Mouse (Mus musculus): Measurements from ENCODE around the gene Prickle2. TPM values are rescaled to one million over a fixed set of nuclear protein-coding genes. Genes with fewer than 3 reads are reported as not detected.

Prickle2 gene
- polyA plus RNA-seq, 1 experiment from 2014 or later: 5.0 TPM

DNA sequence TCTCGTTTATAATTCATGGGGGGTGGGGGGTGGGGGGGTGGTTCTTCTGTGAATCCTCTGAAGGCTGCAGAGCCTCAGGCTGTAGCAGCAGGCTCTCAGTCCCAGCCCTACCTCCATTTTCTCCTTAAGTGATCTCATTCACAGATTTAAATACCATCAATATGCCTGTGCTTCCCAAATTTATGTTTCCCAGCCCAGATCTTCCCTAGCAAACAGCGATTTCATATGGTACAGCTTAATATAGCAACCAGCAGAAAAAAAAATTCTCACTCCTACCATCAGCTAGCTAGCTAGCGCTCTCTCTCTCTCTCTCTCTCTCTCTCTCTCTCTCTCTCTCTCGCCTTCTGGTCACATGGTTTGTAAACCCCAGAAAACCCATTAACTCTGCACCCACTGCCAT, 42.5 kb downstream of the Prickle2 start:
- DNase-seq (ENCODE audit: low spot score) (no peak), ATAC-seq (ENCODE audit: insufficient number of reproducible peaks, low FRiP score, low TSS enrichment, low read depth) (no peak)
- H3K27me3 ChIP-seq (ENCODE audit: control insufficient read depth, insufficient read depth, low read length): no peaks in the 10 kb centered on the region
- no peaks in the 10 kb centered on the region; the same call in 1 of the 2 replicates for H3K4me1 ChIP-seq (ENCODE audit: control insufficient read depth, insufficient read depth, low read length)
- H3K9me3 ChIP-seq (ENCODE audit: control insufficient read depth, low read length): no peaks in the 10 kb centered on the region
- H3K27ac ChIP-seq (replicated peaks; ENCODE audit: low read depth, low read length): no peak overlapping the region
- H3K9ac ChIP-seq (ENCODE audit: low read length): no peak overlapping the region
- no peak overlapping the region for H3K4me2 ChIP-seq (ENCODE audit: low read depth, severe bottlenecking)
- H3K36me3 ChIP-seq (ENCODE audit: control insufficient read depth, insufficient read depth, low read length): no peaks in the 10 kb centered on the region
- H3K4me3 ChIP-seq (ENCODE audit: low read depth, low read length): no peak overlapping the region
- 63% methylated on average over 4 of the region's 4 CpGs for WGBS

- H3K4me2 ChIP-seq (ENCODE audit: low read depth, severe bottlenecking): no peak overlapping the region
- no peaks in the 10 kb centered on the region for H3K36me3 ChIP-seq (ENCODE audit: control insufficient read depth, insufficient read depth, low read length)
- no peaks in the 10 kb centered on the region for H3K4me1 ChIP-seq (ENCODE audit: control insufficient read depth, insufficient read depth, low read length)
- no peaks in the 10 kb centered on the region for H3K9me3 ChIP-seq (ENCODE audit: control insufficient read depth, low read length)
- H3K27ac ChIP-seq (replicated peaks; ENCODE audit: low read depth, low read length): no peak overlapping the region
- H3K9ac ChIP-seq (ENCODE audit: low read length): no peak overlapping the region
- WGBS: 83% methylated on average over 1 of the region's 1 CpGs
- no peaks in the 10 kb centered on the region for H3K27me3 ChIP-seq (ENCODE audit: control insufficient read depth, insufficient read depth, low read length)
- H3K4me3 ChIP-seq (ENCODE audit: low read depth, low read length): no peak overlapping the region
- DNase-seq (ENCODE audit: low spot score) (no peak), ATAC-seq (ENCODE audit: insufficient number of reproducible peaks, low FRiP score, low TSS enrichment, low read depth) (no peak)
Observed at GRCm38 (mm10) chr6:92649063-92649462, 56.9 kb downstream of the Prickle2 start.

DNA sequence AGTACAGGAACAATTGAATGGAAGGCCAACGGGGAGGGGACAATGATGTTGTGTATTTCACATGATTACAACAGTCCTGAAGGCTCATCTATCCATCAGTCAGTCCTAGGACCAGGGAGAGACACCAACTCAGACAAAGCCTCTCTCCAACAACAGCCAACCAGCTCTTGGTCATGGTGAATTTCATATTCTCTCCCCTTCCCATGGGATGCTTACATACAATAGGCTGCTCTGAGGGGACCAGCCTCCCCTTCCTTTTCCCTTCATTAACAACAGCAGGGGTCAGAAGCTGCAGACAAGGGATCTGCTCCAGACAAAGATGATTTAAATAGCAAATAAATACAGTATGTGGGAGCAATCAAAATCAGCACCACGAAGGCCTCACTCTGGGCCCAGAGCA, 57.4 kb downstream of the Prickle2 start:
- H3K9ac ChIP-seq (ENCODE audit: low read length): no peak overlapping the region
- H3K27me3 ChIP-seq (ENCODE audit: control insufficient read depth, insufficient read depth, low read length): no peaks in the 10 kb centered on the region
- H3K4me2 ChIP-seq (ENCODE audit: low read depth, severe bottlenecking): no peak overlapping the region
- no peak for DNase-seq (ENCODE audit: low spot score)
- no peak overlapping the region for H3K27ac ChIP-seq (replicated peaks; ENCODE audit: low read depth, low read length)
- WGBS: 70% methylated on average over 2 of the region's 2 CpGs
- H3K4me1 ChIP-seq (ENCODE audit: control insufficient read depth, insufficient read depth, low read length): no peaks in the 10 kb centered on the region
- H3K9me3 ChIP-seq (ENCODE audit: control insufficient read depth, low read length): no peaks in the 10 kb centered on the region
- no peaks in the 10 kb centered on the region for H3K36me3 ChIP-seq (ENCODE audit: control insufficient read depth, insufficient read depth, low read length)
- H3K4me3 ChIP-seq (ENCODE audit: low read depth, low read length): no peak overlapping the region
- no peak for ATAC-seq (ENCODE audit: insufficient number of reproducible peaks, low FRiP score, low TSS enrichment, low read depth)

DNA sequence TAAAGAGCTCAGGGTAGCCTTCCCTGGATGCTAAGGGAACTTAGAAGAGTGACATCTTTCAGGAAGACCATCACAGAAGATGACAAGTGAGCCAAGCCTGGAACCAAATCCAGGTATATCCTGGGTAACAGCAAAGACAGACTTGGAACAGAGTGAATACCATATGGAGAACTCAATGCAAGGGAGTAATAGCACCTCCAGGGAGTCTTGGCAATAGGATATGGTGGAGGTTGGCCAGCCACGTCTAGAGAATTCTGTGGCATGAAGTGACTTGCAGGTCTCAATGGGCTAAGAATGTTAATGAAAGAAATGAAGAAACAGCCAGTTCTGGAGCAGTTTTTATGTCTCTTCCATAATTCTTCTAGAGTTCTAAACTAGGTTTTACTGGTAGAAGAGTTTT, 63.0 kb downstream of the Prickle2 start:
- no peak overlapping the region for H3K27ac ChIP-seq (replicated peaks; ENCODE audit: low read depth, low read length)
- no peak for DNase-seq (ENCODE audit: low spot score)
- no peak for ATAC-seq (ENCODE audit: insufficient number of reproducible peaks, low FRiP score, low TSS enrichment, low read depth)
- no peaks in the 10 kb centered on the region for H3K4me1 ChIP-seq (ENCODE audit: control insufficient read depth, insufficient read depth, low read length)
- no peaks in the 10 kb centered on the region for H3K9me3 ChIP-seq (ENCODE audit: control insufficient read depth, low read length)
- H3K4me3 ChIP-seq (ENCODE audit: low read depth, low read length): no peak overlapping the region
- 86% methylated on average over 1 of the region's 1 CpGs for WGBS
- H3K36me3 ChIP-seq (ENCODE audit: control insufficient read depth, insufficient read depth, low read length): no peaks in the 10 kb centered on the region
- no peak overlapping the region for H3K4me2 ChIP-seq (ENCODE audit: low read depth, severe bottlenecking)
- no peak overlapping the region for H3K9ac ChIP-seq (ENCODE audit: low read length)
- H3K27me3 ChIP-seq (ENCODE audit: control insufficient read depth, insufficient read depth, low read length): no peaks in the 10 kb centered on the region

DNA sequence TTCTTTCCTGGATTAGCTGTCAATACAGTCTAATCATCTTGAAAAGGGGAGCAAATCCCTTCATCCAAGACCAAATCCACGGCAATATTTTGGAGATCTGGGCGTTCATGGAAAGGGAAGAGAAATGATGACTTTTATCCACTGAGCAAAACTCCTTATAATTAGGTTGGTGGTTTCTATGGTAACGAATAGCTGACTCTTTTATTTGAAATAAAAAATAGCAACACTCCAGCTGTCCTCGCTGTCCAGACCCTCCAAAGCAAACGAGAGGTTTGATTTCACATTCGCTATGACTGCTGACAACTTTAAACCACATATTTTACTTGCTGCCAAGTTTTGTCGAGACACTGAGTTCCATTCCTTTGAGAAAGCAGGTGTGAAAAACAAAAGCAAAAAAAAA, 64.0 kb downstream of the Prickle2 start:
- 86% methylated on average over 7 of the region's 7 CpGs for WGBS
- Histone ChIP-seq H3K4me2 (ENCODE audit: low read depth, severe bottlenecking) (no peak overlapping the region), H3K9ac (ENCODE audit: low read length) (no peak overlapping the region), H3K9me3 (ENCODE audit: control insufficient read depth, low read length) (no peaks in the 10 kb centered on the region), H3K27me3 (ENCODE audit: control insufficient read depth, insufficient read depth, low read length) (no peaks in the 10 kb centered on the region), H3K4me3 (ENCODE audit: low read depth, low read length) (no peak overlapping the region), H3K36me3 (ENCODE audit: control insufficient read depth, insufficient read depth, low read length) (no peaks in the 10 kb centered on the region), H3K27ac (replicated peaks; ENCODE audit: low read depth, low read length) (no peak overlapping the region), H3K4me1 (ENCODE audit: control insufficient read depth, insufficient read depth, low read length) (no peaks in the 10 kb centered on the region)
- no peak for ATAC-seq (ENCODE audit: insufficient number of reproducible peaks, low FRiP score, low TSS enrichment, low read depth)
- no peak for DNase-seq (ENCODE audit: low spot score)

DNA sequence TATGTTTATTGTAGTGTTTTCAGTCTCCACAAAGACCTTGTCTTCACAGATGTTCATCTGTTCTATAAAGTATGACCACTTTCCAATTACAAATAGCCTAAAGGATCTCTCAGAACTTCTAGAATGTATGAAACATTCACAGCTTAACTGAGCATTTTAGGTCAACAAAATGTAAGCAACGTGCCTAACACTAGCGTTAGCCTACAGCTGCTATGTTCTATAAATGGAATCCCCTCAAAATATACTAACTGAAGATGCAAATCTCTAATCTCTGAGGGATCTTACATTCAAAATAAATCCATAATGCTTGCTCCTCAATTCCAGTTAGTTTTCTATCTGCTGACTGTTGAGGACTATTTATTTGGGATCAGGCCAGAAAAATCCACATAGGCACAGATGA, 65.1 kb downstream of the Prickle2 start:
- no peak overlapping the region for H3K4me3 ChIP-seq (ENCODE audit: low read depth, low read length)
- H3K27me3 ChIP-seq (ENCODE audit: control insufficient read depth, insufficient read depth, low read length): no peaks in the 10 kb centered on the region
- H3K36me3 ChIP-seq (ENCODE audit: control insufficient read depth, insufficient read depth, low read length): no peaks in the 10 kb centered on the region
- H3K4me1 ChIP-seq (ENCODE audit: control insufficient read depth, insufficient read depth, low read length): no peaks in the 10 kb centered on the region
- H3K27ac ChIP-seq (replicated peaks; ENCODE audit: low read depth, low read length): no peak overlapping the region
- H3K4me2 ChIP-seq (ENCODE audit: low read depth, severe bottlenecking): no peak overlapping the region
- no peaks in the 10 kb centered on the region for H3K9me3 ChIP-seq (ENCODE audit: control insufficient read depth, low read length)
- WGBS: 87% methylated on average over 2 of the region's 2 CpGs
- ATAC-seq (ENCODE audit: insufficient number of reproducible peaks, low FRiP score, low TSS enrichment, low read depth) (no peak), DNase-seq (ENCODE audit: low spot score) (no peak)
- H3K9ac ChIP-seq (ENCODE audit: low read length): no peak overlapping the region

- DNase-seq (ENCODE audit: low spot score) (no peak), ATAC-seq (ENCODE audit: insufficient number of reproducible peaks, low FRiP score, low TSS enrichment, low read depth) (no peak)
- Histone ChIP-seq H3K27me3 (ENCODE audit: control insufficient read depth, insufficient read depth, low read length) (no peaks in the 10 kb centered on the region), H3K27ac (replicated peaks; ENCODE audit: low read depth, low read length) (no peak overlapping the region), H3K9ac (ENCODE audit: low read length) (no peak overlapping the region), H3K4me1 (ENCODE audit: control insufficient read depth, insufficient read depth, low read length) (no peaks in the 10 kb centered on the region), H3K4me2 (ENCODE audit: low read depth, severe bottlenecking) (no peak overlapping the region), H3K9me3 (ENCODE audit: control insufficient read depth, low read length) (no peaks in the 10 kb centered on the region), H3K4me3 (ENCODE audit: low read depth, low read length) (no peak overlapping the region), H3K36me3 (ENCODE audit: control insufficient read depth, insufficient read depth, low read length) (no peaks in the 10 kb centered on the region)
- 82% methylated on average over 1 of the region's 1 CpGs for WGBS
Observed at GRCm38 (mm10) chr6:92636431-92636830, 69.5 kb downstream of the Prickle2 start.

GRCm38 (mm10) chr6:92634876-92635468, 71.0 kb downstream of the Prickle2 start:
- no peaks in the 10 kb centered on the region for H3K27me3 ChIP-seq (ENCODE audit: control insufficient read depth, insufficient read depth, low read length)
- H3K4me1 ChIP-seq (ENCODE audit: control insufficient read depth, insufficient read depth, low read length): no peaks in the 10 kb centered on the region
- no peaks in the 10 kb centered on the region for H3K9me3 ChIP-seq (ENCODE audit: control insufficient read depth, low read length)
- 72% methylated on average over 6 of the region's 6 CpGs for WGBS
- no peak overlapping the region for H3K4me3 ChIP-seq (ENCODE audit: low read depth, low read length)
- H3K9ac ChIP-seq (ENCODE audit: low read length): no peak overlapping the region
- H3K4me2 ChIP-seq (ENCODE audit: low read depth, severe bottlenecking): no peak overlapping the region
- no peaks in the 10 kb centered on the region for H3K36me3 ChIP-seq (ENCODE audit: control insufficient read depth, insufficient read depth, low read length)
- ATAC-seq (ENCODE audit: insufficient number of reproducible peaks, low FRiP score, low TSS enrichment, low read depth): no peak
- DNase-seq (ENCODE audit: low spot score): no peak
- no peak overlapping the region for H3K27ac ChIP-seq (replicated peaks; ENCODE audit: low read depth, low read length)

GRCm38 (mm10) chr6:92630991-92631390, 75.0 kb downstream of the Prickle2 start:
- Histone ChIP-seq H3K27ac (replicated peaks; ENCODE audit: low read depth, low read length) (no peak overlapping the region), H3K36me3 (ENCODE audit: control insufficient read depth, insufficient read depth, low read length) (no peaks in the 10 kb centered on the region), H3K9ac (ENCODE audit: low read length) (no peak overlapping the region), H3K4me3 (ENCODE audit: low read depth, low read length) (no peak overlapping the region), H3K4me2 (ENCODE audit: low read depth, severe bottlenecking) (no peak overlapping the region), H3K9me3 (ENCODE audit: control insufficient read depth, low read length) (no peaks in the 10 kb centered on the region), H3K4me1 (ENCODE audit: control insufficient read depth, insufficient read depth, low read length) (no peaks in the 10 kb centered on the region), H3K27me3 (ENCODE audit: control insufficient read depth, insufficient read depth, low read length) (no peaks in the 10 kb centered on the region)
- no peak for DNase-seq (ENCODE audit: low spot score)
- no peak for ATAC-seq (ENCODE audit: insufficient number of reproducible peaks, low FRiP score, low TSS enrichment, low read depth)
- 98% methylated on average over 2 of the region's 2 CpGs for WGBS
